Mouse (Mus musculus): Measurements from ENCODE around the gene Fut11.
"Not testable (repeated sequence)": the region's sequence is repeated elsewhere in the genome, so short reads cannot be mapped to it uniquely, and the experiment has no call there.

Gene Fut11

DNA sequence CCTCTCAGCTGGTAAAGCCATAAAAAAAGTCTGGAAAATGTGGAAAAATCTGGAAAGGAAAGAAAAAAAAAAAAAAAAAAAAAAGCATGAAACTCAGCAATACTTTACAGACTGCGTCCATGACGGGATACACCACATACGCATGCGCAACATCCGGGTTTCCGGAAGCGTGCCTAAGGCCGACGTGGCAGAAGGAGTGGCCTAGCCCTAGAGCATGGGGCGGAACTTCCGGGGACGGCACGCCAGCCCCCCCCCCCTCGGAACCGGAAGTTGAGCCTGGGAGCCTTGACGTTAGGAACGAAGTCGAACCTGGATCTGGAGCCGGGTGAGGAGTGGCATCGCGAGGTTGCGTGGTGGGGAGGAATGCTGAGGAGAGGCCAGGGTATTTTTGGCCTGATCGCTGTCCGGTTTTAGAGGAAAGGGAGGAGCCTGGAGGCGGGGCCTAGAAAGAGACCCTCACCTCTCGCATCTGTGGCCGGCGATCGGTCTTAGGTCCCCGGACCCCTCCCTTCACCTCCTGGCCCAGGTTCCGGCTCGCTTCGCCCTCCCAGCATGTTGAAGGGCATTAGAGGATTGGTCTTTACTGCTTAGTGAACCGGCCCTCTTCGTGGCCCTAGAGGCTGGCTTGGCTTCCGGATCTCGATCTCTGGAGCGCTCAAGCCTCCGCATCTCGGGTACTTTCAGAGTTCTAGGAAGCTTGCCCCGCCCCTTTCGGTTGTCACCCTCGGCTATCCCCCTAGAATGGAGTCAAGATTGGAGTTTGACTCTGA is 20.5 kb upstream of the Fut11 start, which contains the start of gene Sec24c:
Sec24c (plus strand) TSS at position 245 of the 770 bp plus-strand sequence.
- DNase-seq (ENCODE audit: low spot score in 2 of 2) = peak; percentile 92 to 95

DNA sequence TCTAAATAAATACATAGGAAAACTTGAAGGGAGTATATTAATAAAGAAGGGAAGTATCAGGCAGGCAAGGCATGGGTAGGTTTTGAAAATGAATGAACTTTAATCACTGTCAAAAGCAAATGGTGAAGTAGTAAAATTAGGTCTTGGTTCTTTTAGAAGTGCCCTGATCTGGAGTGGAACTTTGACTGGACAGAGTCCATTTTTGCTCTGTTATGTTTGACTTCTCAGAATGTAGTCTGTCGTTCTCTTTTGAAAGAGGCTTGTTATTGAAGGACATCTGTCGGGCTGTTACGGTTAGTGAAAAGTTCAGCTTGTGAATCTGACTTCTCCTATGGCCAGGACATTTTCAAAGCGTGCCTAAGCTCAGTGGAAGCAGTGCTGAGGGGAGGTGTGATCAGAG is 16.9 kb upstream of the Fut11 start:
- no peak for DNase-seq (ENCODE audit: low spot score in 2 of 2)

DNA sequence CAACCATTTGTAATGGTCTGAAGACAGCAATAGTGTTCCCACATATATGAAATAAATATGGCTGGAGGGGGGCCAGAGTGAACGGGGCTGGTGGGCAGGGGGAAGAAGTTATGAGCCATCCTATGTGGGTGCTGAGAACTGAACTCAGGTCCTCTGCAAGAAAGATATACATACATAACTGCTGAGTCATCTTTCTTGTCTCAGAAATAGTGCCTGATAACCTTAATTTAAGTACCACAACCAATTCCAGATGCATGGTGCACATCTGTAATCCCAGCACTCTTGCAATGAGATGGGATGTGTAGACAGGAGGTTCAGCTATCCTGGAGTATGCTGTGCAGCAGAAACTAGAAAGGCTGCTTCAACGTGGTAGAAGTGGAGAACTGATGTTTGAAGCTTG is 13.0 kb upstream of the Fut11 start:
- no peak for DNase-seq (ENCODE audit: low spot score in 2 of 2)

DNA sequence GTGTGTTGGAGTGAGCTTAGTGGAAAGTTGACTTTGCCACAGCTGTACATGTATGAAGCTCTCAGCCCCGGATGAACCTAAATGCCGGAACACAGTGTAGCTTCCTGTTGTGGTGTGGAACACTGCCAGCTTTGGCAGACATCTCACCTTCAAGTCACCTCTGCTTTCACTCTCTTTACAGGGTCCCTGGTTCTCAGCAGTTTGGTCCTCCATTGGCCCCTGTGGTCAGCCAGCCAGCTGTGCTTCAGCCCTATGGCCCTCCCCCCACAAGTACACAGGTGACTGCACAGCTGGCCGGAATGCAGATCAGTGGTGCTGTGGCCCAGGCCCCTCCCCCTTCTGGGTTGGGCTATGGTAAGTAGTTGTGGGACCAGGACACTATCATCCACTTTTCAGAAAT is 12.3 kb upstream of the Fut11 start:
- DNase-seq (ENCODE audit: low spot score in 2 of 2) = no peak

DNA sequence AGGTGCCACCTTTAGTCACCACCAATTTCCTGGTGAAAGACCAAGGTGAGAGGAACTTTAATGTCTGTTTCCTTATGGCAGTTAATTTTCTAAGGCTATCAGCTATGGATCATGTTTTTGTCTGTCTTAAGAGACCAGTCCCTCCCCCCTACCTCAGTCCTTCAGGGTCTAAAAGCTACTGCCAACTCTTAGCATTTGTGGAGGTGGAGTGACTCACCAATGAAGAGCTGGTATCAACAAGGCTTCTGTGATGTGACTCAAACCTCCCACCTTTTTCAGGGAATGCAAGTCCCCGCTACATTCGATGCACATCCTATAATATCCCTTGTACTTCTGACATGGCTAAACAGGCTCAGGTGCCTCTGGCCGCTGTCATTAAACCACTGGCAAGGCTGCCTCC is 8.2 kb upstream of the Fut11 start:
- no peak for DNase-seq (ENCODE audit: low spot score in 2 of 2)

DNA sequence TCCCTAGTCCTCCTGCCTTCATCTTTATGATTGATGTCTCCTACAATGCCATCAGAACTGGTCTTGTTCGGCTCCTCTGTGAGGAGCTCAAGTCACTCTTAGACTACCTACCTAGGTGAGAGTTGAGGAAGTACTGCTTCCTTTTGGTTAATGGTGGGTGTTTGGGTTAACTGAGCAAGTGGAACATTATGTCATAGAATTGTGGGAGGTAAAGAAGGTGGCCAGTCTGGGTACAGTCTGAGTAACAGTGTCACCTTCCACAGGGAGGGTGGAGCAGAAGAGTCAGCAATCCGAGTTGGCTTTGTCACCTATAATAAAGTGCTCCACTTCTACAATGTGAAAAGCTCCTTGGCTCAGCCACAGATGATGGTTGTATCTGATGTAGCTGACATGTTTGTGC is 5.8 kb upstream of the Fut11 start:
- DNase-seq (ENCODE audit: low spot score in 2 of 2) = no peak

DNA sequence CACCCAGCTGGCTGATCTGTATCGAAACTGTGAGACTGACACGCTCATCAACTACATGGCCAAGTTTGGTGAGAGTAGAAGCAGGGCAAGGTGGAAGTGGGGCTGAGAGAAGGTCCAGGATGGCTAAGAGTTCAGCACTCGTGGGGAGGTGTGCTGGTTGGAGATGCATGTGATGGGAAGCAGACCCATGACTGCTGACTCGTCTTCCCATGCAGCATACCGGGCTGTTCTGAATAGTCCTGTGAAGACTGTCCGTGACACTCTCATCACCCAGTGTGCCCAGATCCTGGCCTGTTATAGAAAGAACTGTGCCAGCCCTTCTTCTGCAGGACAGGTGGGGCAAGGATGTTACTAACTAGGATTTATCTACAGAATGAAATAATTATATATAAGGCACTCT is 3.0 kb upstream of the Fut11 start:
- no peak for DNase-seq (ENCODE audit: low spot score in 2 of 2)

DNA sequence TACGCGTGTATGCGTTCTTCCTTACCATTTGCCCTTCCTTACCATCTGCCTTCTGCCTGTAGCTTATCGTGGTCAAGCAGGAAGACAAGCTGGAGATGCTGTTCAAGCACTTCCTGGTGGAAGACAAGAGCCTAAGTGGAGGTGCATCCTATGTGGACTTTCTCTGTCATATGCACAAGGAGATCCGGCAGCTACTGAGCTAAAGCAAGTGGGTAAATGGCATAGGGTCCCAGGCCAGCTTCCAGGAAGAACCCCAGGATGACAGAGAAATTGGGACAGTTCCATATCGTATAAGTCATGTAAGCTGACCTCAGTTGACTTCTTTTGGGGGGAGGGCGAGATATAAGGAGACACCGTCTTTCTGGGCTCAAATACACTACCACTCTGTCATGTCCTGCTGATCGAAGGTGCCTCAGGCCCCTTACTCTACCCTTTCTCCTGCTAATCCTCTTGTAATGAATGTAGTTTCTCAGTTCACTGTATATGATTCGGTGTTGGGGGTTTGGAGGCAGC is 1.1 kb upstream of the Fut11 start:
- no peak for DNase-seq (ENCODE audit: low spot score in 2 of 2)

DNA sequence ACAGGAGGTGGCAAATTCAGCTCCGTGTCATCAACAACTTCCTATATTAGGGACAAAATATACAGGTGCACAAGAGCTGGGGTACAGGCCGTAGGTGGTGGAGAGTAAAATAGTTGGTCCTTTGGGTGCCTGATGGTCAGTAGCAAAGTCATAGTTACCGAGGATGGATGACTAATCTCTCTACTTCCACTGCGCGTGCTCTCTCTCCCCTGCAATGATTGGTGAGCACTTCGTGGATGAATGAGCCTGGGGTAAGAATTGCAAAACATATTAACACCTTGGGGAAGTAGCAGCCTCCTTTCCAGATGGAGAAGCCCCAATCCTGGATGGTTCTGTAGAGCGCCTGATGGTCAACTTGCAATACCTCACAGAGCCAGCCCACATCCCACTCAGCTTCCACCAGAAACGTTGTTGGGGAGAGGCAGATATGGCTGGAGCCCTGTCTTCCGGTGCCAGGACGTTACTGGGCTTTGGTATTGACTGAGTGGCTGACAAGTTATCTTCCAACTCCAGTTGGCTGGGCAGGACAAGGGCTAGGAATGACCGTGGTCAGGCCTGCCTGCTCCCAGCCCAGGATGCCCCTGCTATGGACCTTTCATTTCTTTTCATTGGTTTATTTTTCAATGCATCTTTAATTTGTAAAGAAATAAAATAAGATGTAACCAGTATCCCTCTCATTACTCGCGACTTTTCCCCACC is 434 bp upstream of the Fut11 start:
- DNase-seq (ENCODE audit: low spot score in 2 of 2) = no peak

DNA sequence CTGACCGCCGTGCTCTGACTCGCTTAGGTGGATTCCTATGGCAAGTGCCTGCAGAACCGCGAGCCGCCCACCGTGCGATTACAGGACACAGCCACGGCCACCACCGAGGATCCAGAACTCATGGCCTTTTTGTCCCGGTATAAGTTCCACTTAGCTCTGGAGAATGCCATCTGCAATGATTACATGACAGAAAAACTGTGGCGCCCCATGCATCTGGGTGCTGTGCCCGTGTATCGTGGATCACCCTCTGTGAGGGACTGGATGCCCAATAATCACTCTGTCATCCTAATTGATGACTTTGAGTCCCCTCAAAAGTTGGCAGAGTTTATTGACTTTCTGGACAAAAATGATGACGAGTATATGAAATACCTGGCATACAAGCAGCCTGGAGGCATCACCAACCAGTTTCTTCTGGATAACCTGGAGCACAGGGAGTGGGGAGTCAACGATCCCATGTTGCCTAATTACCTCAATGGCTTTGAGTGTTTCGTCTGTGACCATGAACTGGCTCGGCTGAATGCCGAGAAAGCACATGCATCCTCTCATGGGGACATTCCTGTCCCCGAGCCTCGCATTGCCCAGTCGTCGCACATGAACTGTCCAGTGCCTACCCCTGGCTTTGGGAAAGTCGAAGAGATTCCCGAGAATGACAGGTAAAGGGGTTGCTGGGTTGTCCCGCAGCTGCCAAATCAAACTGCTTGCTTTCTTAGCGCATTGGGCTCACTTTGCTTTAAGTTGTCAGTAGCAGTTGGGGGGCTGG is 1.2 kb downstream of the Fut11 start:
- peak in 1 of 2 experiments; percentile 23 for DNase-seq (ENCODE audit: low spot score in 2 of 2)

DNA sequence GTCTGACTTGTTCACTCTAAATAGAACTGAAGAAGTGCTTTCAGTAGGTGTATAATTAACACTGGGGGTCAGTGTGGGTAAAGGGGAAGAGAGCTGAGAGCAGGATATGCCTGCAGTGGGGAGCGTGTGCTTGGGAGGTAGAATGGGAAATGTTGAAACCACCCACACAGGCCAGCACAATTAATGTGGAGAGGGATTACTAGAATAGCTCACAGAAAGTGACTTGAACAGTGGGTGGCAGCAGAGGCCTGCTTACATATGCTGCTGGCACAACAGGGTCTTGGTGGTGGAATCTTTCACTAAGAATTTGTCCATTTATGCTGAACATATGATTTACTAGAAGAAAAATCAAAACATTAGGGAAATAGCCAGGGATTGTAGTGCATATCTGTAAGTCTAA is 2.2 kb downstream of the Fut11 start:
- DNase-seq (ENCODE audit: low spot score in 2 of 2) = peak in 1 of 2 experiments; percentile 55

DNA sequence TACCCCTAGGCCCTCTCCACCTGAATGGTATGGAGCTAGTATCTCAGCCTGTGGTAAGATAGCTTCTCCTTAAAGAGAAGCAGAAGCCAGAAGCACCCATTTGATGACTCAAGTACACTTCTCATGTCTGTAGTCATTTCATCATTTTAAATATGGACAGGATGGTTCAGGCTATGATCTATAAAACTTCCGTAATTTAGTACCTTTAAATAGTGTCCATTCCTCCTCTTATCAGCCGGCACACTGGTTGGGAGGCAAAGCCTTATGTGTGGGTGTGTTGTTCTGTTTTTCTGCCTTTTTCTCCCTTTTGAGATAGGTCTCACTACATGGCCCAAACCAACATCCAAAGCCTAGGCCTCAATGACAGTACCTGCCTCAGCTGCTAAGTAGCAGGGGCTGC is 3.7 kb downstream of the Fut11 start:
- no peak for DNase-seq (ENCODE audit: low spot score in 2 of 2)

DNA sequence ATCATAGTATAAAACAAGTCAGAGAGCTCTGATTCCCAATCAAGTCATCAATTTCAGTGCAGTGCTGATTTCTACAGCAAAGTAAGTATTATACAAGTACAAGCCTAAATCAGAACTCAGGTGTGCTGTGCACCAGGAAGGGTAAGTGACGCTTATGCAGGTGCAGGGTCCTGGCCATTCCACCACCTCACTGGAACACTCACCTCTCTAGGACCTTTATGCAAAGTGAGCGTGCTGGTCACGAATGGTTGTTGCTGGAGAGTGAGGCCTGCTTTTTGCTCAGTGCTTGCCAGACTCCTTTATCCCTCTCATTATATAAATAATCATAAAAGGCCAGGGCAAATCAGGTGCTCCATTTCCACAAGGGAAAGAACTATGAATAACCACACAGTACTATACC is 5.6 kb downstream of the Fut11 start:
- no peak for DNase-seq (ENCODE audit: low spot score in 2 of 2)

DNA sequence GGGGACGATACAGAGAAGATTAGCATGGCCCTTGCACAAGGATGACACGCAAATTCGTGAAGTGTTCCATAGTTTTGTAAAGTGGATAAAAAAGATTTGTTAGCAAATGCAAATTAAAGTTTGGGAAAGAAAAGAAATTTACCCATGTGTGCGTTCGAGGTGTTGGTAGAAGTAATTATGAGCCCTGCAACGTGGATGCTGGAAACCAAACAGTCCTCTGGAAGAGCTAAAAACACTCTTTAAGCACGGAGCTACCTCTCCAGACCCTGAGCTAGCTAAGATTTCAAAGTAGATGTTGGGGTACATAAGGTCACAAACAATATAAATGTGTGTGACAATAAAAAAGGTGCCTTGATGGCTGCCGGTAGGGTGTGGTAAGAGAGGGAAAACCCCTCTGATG is 6.8 kb downstream of the Fut11 start:
- no peak for DNase-seq (ENCODE audit: low spot score in 2 of 2)

DNA sequence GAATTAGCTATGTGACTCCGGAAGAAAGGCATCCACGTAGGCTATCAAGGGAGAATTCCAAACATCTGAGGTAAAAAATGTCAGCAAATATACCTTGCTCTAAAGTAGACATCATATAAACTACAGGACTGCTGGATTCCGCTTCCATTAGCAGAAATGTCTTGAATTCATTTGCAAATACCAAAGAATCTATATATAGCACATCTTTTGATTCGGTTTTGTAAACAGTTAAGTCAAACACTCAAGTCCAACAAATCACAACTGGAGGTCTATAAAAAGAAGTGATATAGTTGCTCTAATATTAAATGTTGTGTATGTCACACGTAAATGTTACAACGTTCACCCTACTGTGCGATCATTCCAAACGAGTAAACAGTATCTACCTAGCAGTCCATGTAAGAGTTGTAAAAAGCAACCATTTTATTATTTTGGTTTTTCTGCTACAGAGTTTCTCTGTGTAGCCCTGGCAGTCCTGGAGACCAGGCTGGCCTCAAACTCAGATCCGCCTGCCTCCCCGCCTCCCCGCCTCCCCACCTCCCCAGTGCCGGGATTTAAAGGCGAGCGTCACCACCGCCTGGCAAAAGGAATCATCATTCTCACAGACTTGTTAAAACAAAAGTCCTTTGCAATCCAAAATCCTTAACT is 7.5 kb downstream of the Fut11 start:
- no peak for DNase-seq (ENCODE audit: low spot score in 2 of 2)

DNA sequence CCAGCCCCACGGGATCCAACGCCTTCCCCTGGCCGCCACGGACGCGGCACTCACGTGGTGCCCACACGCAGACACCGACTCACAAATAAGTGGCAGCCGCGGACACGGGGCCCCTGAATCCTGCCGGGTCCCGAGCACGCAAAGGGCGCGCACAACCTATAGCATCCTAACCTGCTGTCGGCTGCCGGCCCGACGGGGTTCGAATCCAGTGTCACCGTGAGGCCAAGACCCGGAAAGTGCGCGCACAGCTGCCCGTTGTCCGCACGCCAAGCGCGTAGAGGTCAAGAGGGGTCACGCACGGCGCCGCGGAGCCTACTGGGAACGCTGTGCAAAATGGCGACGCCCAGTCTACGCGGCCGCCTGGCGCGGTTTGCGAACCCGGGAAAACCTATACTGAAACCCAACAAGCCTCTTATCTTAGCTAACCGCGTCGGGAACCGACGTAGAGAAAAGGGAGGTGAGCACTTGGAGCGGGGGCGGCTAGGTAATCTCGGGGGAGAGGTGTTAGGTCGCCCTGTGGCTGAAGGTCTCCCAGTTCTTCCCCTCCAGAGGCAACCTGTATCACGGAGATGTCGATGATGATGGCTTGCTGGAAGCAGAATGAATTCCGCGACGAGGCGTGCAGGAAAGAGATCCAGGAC is 8.1 kb downstream of the Fut11 start, which contains the start of gene Chchd1:
Chchd1 (plus strand) TSS at position 266 of the 641 bp plus-strand sequence.
- DNase-seq (ENCODE audit: low spot score in 2 of 2) = peak; percentile 81 to 90

DNA sequence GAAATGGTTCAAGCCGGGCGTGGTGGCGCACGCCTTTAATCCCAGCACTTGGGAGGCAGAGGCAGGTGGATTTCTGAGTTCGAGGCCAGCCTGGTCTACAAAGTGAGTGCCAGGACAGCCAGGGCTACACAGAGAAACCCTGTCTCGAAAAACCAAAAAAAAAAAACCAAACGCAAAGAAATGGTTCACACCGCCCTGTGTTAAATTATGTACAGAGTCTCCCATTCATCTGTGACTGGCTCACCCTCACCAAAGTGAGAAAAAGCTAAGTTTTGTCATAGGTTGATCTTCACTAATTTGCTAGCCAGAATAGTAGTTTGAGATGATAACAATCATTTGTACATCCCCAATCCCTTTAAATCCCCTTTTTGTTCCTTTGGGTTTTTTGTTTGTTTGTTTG is 8.7 kb downstream of the Fut11 start:
- DNase-seq (ENCODE audit: low spot score in 2 of 2) = not testable (repeated sequence)

DNA sequence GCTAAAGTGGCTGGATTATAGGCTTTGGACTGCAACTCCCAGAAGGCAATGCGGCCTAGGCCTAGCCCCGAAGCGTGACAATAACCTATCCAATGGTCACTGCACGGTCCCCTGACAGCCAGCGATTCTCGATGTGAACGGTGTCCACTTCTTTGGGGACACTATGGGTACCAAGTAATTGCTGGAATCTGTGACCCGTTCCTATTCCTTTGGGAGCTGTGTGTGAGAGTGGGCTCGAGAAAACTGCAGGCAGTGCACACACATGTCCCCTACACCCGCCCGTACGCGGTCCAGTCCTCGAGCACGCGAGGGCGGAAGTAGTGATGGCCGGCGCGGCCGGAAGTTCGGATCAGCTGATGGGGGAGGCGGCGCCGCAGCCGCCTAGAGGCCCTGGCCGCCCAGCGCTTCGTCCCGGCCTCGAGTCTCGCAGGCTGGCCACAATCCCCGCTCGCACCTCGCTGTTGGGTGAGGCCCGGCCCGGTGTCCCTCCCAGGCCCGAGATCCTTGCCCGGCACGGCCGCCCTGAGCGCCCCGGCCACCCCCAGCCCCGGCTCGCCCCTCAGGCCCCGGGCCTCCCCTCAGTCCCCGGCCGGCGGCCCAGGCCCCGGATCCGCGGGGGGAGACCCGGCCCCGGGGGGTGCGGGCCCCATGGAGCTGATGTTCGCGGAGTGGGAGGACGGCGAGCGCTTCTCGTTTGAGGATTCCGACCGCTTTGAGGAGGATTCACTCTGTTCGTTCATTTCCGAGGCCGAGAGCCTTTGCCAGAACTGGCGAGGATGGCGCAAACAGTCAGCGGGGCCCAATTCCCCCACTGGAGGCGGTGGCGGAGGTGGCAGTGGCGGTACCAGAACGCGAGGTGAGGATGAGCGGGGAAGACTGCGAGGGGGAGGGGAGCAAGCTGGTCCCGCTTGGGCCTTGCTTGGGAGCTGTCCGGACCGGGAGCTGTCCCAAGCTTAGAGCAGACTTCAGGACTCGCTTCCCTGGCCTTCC is 12.7 kb downstream of the Fut11 start, which contains the start of gene Zswim8:
Zswim8 (plus strand) TSS at position 352 of the 990 bp plus-strand sequence.
- DNase-seq (ENCODE audit: low spot score in 2 of 2) = peak; percentile 84 to 87

DNA sequence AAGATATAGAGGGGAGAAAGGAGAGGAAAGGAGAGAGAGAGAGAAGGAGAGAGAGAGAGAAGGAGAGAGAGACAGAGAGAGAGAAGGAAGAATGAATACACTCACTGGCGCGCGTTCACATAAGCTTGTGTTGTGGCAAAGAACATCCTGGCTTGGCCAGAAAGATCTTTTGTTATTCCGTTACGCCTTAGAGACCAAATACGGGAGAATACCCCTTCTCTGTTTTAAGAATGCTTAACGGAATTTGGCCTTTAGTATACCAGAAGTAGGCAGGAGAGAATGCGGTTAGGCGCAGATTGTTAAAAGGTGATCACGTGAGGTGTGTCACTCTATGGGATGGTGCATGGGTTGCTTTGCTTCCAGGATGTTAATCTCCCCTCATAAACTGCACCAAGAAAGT is 13.5 kb downstream of the Fut11 start:
- no peak for DNase-seq (ENCODE audit: low spot score in 2 of 2)

DNA sequence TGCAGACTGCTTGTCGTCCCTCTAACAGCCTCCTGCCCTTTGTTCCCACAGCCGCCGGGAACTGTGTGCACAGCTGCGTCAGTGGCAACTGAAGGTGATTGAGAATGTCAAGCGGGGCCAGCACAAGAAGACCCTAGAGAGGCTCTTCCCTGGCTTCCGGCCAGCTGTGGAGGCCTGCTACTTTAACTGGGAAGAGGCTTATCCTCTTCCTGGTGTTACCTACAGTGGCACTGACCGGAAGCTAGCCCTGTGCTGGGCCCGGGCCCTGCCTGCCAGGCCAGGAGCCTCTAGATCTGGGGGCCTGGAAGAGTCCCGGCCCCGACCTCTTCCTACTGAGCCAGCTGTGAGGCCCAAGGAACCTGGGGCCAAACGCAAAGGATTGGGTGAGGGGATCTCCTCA is 19.1 kb downstream of the Fut11 start:
- no peak for DNase-seq (ENCODE audit: low spot score in 2 of 2)
